Mouse (Mus musculus): Measurements from ENCODE around the gene Ccdc84.
"Not testable (repeated sequence)": the region's sequence is repeated elsewhere in the genome, so short reads cannot be mapped to it uniquely, and the experiment has no call there.

Gene Ccdc84

GRCm38 (mm10) chr9:44418519-44419385, at the start of gene Ccdc84:
Gene Ccdc84 (minus strand): TSS chr9:44418569.
- no peak for DNase-seq

GRCm38 (mm10) chr9:44461950-44462349, 43.6 kb upstream of the Ccdc84 start:
- DNase-seq = no peak

GRCm38 (mm10) chr9:44457035-44457742, 38.8 kb upstream of the Ccdc84 start:
- DNase-seq = peak; percentile 92

- peak; percentile 22 for DNase-seq
Measured at GRCm38 (mm10) chr9:44454891-44455220, 36.5 kb upstream of the Ccdc84 start, which contains the start of gene Upk2. Gene Upk2 (minus strand): TSS chr9:44454976.

- peak; percentile 87 for DNase-seq
Measured at GRCm38 (mm10) chr9:44454132-44454890, 35.9 kb upstream of the Ccdc84 start.

- no peak for DNase-seq
Measured at GRCm38 (mm10) chr9:44450387-44450786, 32.0 kb upstream of the Ccdc84 start.

GRCm38 (mm10) chr9:44444402-44445025, 26.1 kb upstream of the Ccdc84 start:
- DNase-seq = not testable (repeated sequence)

GRCm38 (mm10) chr9:44440961-44441360, 22.6 kb upstream of the Ccdc84 start, which contains the start of gene Foxr1:
Gene Foxr1 (minus strand): TSS chr9:44441136.
- no peak for DNase-seq

GRCm38 (mm10) chr9:44435747-44436146, 17.4 kb upstream of the Ccdc84 start:
- no peak for DNase-seq

GRCm38 (mm10) chr9:44432577-44433185, 14.3 kb upstream of the Ccdc84 start:
- DNase-seq = no peak

- DNase-seq = no peak
Measured at GRCm38 (mm10) chr9:44423576-44423975, 5.2 kb upstream of the Ccdc84 start.

GRCm38 (mm10) chr9:44420280-44420898, 2.0 kb upstream of the Ccdc84 start:
- DNase-seq = no peak

GRCm38 (mm10) chr9:44419730-44420129, 1.4 kb upstream of the Ccdc84 start:
- DNase-seq = not testable (repeated sequence)

GRCm38 (mm10) chr9:44417892-44418363, 441 bp downstream of the Ccdc84 start:
- peak; percentile 96 for DNase-seq

GRCm38 (mm10) chr9:44417156-44417891, 1.0 kb downstream of the Ccdc84 start:
- DNase-seq = no peak

- no peak for DNase-seq
Measured at GRCm38 (mm10) chr9:44412781-44413180, 5.6 kb downstream of the Ccdc84 start.

GRCm38 (mm10) chr9:44412306-44412705, 6.1 kb downstream of the Ccdc84 start:
- DNase-seq = no peak

- no peak for DNase-seq
Measured at GRCm38 (mm10) chr9:44411601-44412130, 6.7 kb downstream of the Ccdc84 start.

GRCm38 (mm10) chr9:44410647-44411336, 7.6 kb downstream of the Ccdc84 start:
- no peak for DNase-seq

GRCm38 (mm10) chr9:44408693-44409092, 9.7 kb downstream of the Ccdc84 start:
- not testable (repeated sequence) for DNase-seq
